Mouse (Mus musculus) cerebellum, postnatal 25 days (tissue): ENCODE measurements at regions not wholly inside any gene's neighbourhood (a gene's known extent, or its start where the extent isn't known, plus 50 kb on each side); places are given as distances from the start of the nearest gene placed in this dataset.

ENCODE experiments used
- DNase-seq, 2 experiments: peaks; one replicate each; pipeline ENCODE4 v3.0.0; 2021; ENCODE audit warnings: mixed read lengths in 2 of 2

DNA sequence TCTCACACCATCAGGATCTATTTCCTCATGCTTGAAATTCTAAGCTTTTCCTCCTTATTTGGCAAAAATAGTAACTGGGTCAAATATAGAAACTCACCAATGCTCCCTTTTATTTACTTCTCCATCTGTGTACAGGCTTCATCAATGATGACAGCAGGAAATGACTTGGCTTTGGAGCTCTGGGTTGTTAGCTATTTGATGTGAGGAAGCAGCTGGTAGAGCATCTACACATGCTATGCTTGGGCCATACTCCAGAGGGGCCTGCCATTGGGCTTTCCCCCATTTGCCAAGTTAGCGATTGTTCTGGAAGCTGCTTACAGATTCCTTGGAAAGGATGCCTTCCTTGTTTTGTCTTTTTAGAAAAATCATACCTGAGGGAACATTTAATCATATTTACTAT, 181.5 kb upstream of the F9 start:
- DNase-seq, result peak; percentile 3 to 10
